Mouse (Mus musculus) urinary bladder, postnatal 0 days (tissue): Measurements from ENCODE around the gene Btbd16. TPM values are rescaled to one million over a fixed set of nuclear protein-coding genes. Genes with fewer than 3 reads are reported as not detected.

Source experiments
- polyA plus RNA-seq: library from polyadenylated mRNA; unstranded; fragments of >200 nt; fragmentation: Nextera tagmentation; extraction: Ambion mirVana; gene quantifications from 2 replicates; pipeline ENCODE4 v1.2.1, GENCODE M21; 2015

Gene Btbd16
- not detected in 2 replicates for polyA plus RNA-seq

DNA sequence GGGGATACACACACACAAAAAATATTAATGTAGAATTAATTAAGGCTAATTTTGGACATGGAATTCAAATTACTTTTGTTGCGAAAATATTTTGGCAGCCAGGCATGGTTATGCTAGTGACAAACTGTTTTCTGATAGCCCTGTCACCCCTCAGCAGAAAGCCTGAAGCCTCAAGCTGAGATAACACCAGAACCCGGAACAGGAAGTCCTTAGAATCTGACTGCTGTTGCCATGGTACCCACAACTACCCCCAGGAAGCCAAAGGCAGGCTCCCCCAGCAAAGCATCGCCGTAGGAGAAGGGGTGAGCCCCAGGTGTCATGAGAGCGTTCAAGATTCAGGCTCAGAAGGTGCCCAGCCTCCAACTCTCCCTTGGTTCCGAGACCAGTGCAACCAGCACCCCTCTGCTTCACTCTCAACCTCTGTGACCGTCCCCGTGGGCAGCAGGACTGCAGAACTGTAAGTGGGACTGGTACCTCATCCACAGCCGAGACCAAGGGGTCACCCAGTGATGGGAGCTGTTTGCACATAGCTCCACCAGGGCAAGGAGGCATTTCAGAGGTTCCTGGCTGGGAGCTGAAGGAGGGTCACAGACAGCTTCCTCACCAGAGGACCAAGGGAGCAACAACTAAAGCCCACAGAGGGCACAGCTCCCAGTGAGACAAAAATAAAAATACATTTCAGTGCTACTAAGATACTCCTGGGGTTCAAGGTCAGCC lies at the start of gene Btbd16:
Btbd16 (plus strand) TSS at position 156 of the 717 bp plus-strand sequence.

GRCm38 (mm10) chr7:130865613-130866591 lies 92.0 kb downstream of the Btbd16 start, which contains the start of gene Plekha1:
Plekha1 (plus strand) TSS chr7:130865756.

Other genes with a start within 250 kb of the Btbd16 start
- gene Nsmce4a, start 201.0 kb upstream of the Btbd16 start, polyA plus RNA-seq: 84.4 and 91.5 TPM in 2 replicates
- 39.3 and 45.1 TPM in 2 replicates for gene Tacc2, start 196.6 kb upstream of the Btbd16 start, polyA plus RNA-seq
- 28.2 and 33.8 TPM in 2 replicates for gene Plekha1, start 91.7 kb downstream of the Btbd16 start, polyA plus RNA-seq
- gene Htra1, start 162.0 kb downstream of the Btbd16 start, polyA plus RNA-seq: 81.0 and 112 TPM in 2 replicates